Mouse (Mus musculus) spleen, adult 2 months (tissue): ENCODE results near the gene Il12rb2.

Source experiments
- CTCF ChIP-seq: fragments of 200-500 bp; IDR thresholded peaks from 2 replicates; pipeline ENCODE4 v1.5.1; 2011; ENCODE audit warnings: mild to moderate bottlenecking, inconsistent platforms; ENCODE audit not compliant: insufficient read depth, insufficient read length, insufficient replicate concordance; ENCODE audit errors: extremely low read depth
- POLR2A ChIP-seq: fragments of 200-500 bp; IDR thresholded peaks from 2 replicates; pipeline ENCODE4 v1.6.1; 2011; ENCODE audit warnings: low read depth, low read length, inconsistent platforms

DNA sequence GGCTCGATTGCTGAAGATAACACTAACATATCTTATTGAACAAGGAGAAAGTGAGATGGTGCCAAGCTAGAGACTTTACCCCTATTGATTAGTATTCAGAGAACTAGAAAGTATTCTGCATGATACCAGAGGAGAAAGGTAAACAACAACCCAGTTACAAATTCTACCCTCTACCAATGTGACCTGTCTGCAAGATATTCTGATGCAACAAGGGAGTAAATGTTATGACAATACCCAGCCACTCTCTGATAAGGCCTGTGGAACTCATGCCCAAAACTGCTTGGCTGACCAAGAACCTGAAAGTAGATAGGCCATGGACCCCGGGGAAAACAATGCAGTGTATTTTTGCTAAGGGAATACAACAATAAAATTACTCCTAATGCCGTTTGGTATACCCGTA, 10.2 kb downstream of the Il12rb2 start:
- TF ChIP-seq CTCF, result no peak
- no peak for TF ChIP-seq POLR2A
